Mouse (Mus musculus) heart, embryonic 12.5 days (tissue): ENCODE data around the gene Grm4. TPM values are rescaled to one million over a fixed set of nuclear protein-coding genes. Genes with fewer than 3 reads are reported as not detected.

ENCODE experiments used
- ATAC-seq: fragments of 200-750 bp; cut with Nextera tagmentation; 2 replicates; pipeline ENCODE4 v1.8.0; 2017; ENCODE audit warnings: moderate TSS enrichment, moderate library complexity; ENCODE audit not compliant: insufficient number of reproducible peaks, low FRiP score
- H3K27ac ChIP-seq: fragments of 300-500 bp; sonication (generic); 2 replicates; pipeline ENCODE4 v1.5.1; 2016; ENCODE audit warnings: mild to moderate bottlenecking, moderate library complexity; ENCODE audit not compliant: poor library complexity, severe bottlenecking
- H3K27me3 ChIP-seq: fragments of 300-500 bp; sonication (generic); replicated peaks from 2 replicates; pipeline ENCODE4 v1.6.1; 2016; ENCODE audit warnings: mild to moderate bottlenecking, moderate library complexity
- H3K36me3 ChIP-seq: fragments of 300-500 bp; sonication (generic); 2 replicates; pipeline ENCODE4 v1.6.1; 2016; ENCODE audit warnings: mild to moderate bottlenecking, moderate library complexity
- H3K4me1 ChIP-seq: fragments of 300-500 bp; sonication (generic); replicated peaks from 2 replicates; pipeline ENCODE4 v1.6.1; 2016; ENCODE audit warnings: mild to moderate bottlenecking
- H3K4me2 ChIP-seq: fragments of 300-500 bp; sonication (generic); 2 replicates; pipeline ENCODE4 v1.6.1; 2016; ENCODE audit warnings: mild to moderate bottlenecking, moderate library complexity
- H3K4me3 ChIP-seq: fragments of 300-500 bp; sonication (generic); 2 replicates; pipeline ENCODE4 v1.5.1; 2016; ENCODE audit warnings: mild to moderate bottlenecking
- H3K9ac ChIP-seq: fragments of 300-500 bp; sonication (generic); 2 replicates; pipeline ENCODE4 v1.6.1; 2016; ENCODE audit warnings: mild to moderate bottlenecking, moderate library complexity
- H3K9me3 ChIP-seq: fragments of 300-500 bp; sonication (generic); replicated peaks from 2 replicates; pipeline ENCODE4 v1.6.1; 2016; ENCODE audit warnings: mild to moderate bottlenecking, moderate library complexity
- WGBS: fragments of 180-500 bp; shearing (Covaris S2); methylation state at CpG from one replicate; pipeline ENCODE4 v1.1.7; 2016; 5-methylcytosine and 5-hydroxymethylcytosine counted together
- polyA plus RNA-seq: library from polyadenylated mRNA; unstranded; fragments of >200 nt; fragmentation: Nextera tagmentation; extraction: Ambion mirVana; gene quantifications from 2 replicates; pipeline ENCODE4 v1.2.1, GENCODE M21; 2016

The Grm4 gene
- polyA plus RNA-seq, 1 experiment from 2014 or later = 0.10 TPM

DNA sequence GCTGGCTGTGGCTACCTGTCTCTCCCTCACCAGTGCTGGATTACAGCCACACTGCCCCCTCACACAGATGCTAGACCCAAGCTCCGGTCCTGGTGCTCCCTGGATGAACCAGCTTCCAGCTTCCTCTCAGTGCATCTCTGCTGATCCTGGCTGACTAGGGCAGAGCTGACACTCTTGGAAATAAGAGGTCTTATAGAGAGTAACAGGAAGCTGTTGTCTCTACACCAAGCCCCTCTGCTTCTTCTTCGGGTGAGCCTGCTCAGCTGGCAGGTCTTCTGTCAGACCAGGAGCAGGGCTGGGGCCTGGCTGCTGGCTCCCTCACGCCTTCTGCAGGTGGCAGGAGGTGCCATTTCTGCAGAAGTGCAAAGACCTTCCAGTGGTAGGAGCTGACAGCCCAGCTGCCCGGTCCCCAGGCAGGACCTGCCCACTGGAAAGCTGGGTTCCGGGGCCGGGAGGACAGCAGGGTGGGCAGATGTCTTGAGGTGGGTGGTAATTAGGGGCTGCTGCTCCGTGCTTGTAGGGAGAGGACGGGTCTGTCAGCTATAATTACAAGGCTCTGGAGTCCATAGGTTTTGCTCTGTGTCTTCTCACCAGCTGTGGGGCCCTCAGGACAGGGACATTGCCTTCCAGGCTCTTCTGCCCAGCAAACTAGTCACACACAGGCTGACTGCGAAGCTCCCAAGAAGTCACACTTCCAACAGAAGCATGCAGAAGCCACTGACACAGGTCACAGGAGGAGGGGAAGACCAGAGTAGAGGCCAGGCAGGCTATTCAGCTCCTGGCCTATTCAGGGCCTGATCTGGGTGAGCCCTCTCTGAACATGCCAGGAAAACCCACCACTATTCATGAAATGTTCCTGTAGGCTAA is 10.7 kb downstream of the Grm4 start:
- 46% methylated on average over 9 of the region's 9 CpGs for WGBS
- H3K4me3 ChIP-seq = no peak overlapping the region
- no peak for ATAC-seq

DNA sequence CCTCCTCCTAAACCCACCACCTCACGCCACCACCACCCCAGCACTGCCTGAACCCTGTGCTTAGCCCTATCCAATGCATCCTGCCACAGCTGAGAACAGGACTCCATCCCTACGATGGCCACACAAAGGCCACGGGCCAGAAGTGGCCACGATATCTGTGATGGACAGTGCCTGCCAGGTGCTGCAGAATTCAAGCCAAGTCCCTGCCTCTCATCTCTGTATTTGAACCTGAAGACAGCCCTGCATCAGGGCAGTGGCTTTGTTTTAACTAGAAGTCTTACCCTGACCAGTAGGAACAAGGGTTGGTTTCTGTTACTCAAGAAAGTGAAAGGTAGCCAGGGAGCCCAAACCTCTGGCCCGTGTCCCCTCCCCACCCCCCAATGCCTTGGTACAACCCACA is 12.1 kb downstream of the Grm4 start:
- no peak for ATAC-seq
- Histone ChIP-seq H3K36me3 (no peaks in the 10 kb centered on the region), H3K4me1 (peaks cover 23% of the 10 kb centered on the region), H3K4me3 (no peak overlapping the region), H3K27ac (no peak overlapping the region), H3K27me3 (peaks cover 100% of the 10 kb centered on the region), H3K9me3 (no peaks in the 10 kb centered on the region), H3K9ac (no peak overlapping the region), H3K4me2 (no peak overlapping the region)
- 69% methylated on average over 5 of the region's 5 CpGs for WGBS

More for the DNA sequence above, 10.7 kb downstream of the Grm4 start:
- H3K9ac ChIP-seq = no peak overlapping the region
- no peaks in the 10 kb centered on the region for H3K9me3 ChIP-seq
- H3K36me3 ChIP-seq = no peaks in the 10 kb centered on the region
- no peak overlapping the region for H3K27ac ChIP-seq
- H3K4me1 ChIP-seq = peaks cover 24% of the 10 kb centered on the region
- H3K4me2 ChIP-seq = no peak overlapping the region
- H3K27me3 ChIP-seq = peaks cover 100% of the 10 kb centered on the region

- H3K36me3 ChIP-seq = no peaks in the 10 kb centered on the region
Measured at GRCm38 (mm10) chr17:27508513-27508912, 12.7 kb downstream of the Grm4 start.

DNA sequence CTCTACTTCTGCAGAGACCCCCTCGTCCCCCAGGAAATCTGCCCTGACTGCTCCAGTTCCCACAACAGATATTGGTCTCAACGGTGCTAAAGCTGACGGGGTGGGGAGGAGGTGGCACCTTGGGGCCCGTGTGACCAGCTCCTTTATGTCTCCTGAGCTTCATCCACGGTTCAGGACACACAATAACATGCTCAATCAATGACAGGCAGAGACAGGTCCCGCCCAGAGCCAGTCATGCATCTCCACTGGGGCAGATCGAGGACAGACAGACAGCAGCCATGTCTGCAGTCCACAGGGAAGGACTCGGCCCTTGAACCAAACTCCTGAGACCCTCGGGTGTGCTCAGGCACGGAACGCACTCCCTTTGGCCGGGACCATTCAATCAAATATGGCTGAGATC is 13.2 kb downstream of the Grm4 start:
- Histone ChIP-seq H3K27ac (no peak overlapping the region), H3K4me3 (no peak overlapping the region), H3K4me2 (no peak overlapping the region), H3K27me3 (peaks cover 100% of the 10 kb centered on the region), H3K9me3 (no peaks in the 10 kb centered on the region), H3K36me3 (no peaks in the 10 kb centered on the region), H3K4me1 (peaks cover 13% of the 10 kb centered on the region), H3K9ac (no peak overlapping the region)
- 62% methylated on average over 12 of the region's 12 CpGs for WGBS
- no peak for ATAC-seq

More at GRCm38 (mm10) chr17:27508513-27508912, 12.7 kb downstream of the Grm4 start:
- H3K4me3 ChIP-seq = no peak overlapping the region
- H3K27me3 ChIP-seq = peaks cover 100% of the 10 kb centered on the region
- no peak overlapping the region for H3K9ac ChIP-seq
- H3K4me2 ChIP-seq = no peak overlapping the region
- no peak overlapping the region for H3K27ac ChIP-seq
- H3K4me1 ChIP-seq = peaks cover 18% of the 10 kb centered on the region
- H3K9me3 ChIP-seq = no peaks in the 10 kb centered on the region
- WGBS = 62% methylated on average over 5 of the region's 5 CpGs
- ATAC-seq = no peak

DNA sequence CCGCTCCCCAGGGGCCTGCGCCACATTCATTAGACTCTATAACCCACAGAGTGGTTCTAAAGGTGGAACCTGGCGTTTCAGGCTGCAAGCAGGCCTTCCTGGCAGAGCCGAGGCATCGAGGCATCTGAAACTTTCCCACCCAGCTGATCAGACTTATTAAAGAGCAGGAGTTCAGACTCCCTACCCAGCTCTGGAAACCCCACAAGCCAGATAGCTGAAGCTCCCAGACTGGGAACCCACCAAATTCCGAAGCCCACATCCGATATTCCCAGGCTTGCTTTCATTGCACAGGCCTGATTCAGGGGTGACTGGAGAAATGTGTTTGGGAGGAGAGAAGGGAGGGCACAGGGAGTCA is 13.6 kb downstream of the Grm4 start:
- WGBS = 80% methylated on average over 7 of the region's 7 CpGs
- ATAC-seq = no peak
- no peak overlapping the region for H3K27ac ChIP-seq
- H3K9me3 ChIP-seq = no peaks in the 10 kb centered on the region
- no peak overlapping the region for H3K4me3 ChIP-seq
- no peak overlapping the region for H3K4me2 ChIP-seq
- peaks cover 100% of the 10 kb centered on the region for H3K27me3 ChIP-seq
- no peak overlapping the region for H3K9ac ChIP-seq
- H3K4me1 ChIP-seq = peaks cover 9% of the 10 kb centered on the region
- H3K36me3 ChIP-seq = no peaks in the 10 kb centered on the region

DNA sequence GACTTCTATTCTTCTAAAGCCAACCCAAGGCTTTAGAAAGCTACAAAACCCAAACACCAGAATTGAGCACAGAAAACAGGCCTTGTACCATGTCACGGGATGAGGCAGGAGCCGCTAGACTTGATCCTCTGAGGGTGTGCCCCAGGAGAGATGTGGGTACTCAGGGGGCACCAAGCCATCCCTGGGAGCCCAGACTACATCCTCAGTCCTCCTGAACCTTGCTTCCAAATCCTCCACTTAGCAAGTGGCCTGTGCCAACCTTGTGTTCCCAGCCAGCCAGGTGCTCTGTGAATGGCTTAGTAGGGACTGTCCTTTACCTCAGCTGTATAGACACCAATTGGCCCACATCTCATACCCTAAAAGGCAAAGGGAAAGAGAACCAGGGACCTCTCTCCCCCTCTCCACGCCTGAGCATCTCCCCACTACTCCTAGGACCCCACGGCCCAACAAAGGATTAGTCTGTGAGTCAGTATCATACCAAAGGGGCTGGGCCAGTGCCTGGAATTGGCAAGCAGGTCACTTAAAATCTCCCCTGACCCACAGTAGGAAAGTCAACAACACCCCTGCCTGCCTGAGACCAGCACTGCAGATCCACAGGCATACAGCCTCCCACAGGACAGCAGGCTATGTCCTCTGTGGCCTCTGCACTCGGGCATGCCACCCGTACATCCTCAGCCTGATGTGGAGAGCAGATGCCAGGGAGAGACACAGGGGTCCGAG is 14.2 kb downstream of the Grm4 start:
- Histone ChIP-seq H3K9ac (no peak overlapping the region), H3K4me3 (no peak overlapping the region), H3K9me3 (no peaks in the 10 kb centered on the region), H3K4me2 (no peak overlapping the region), H3K27ac (no peak overlapping the region), H3K27me3 (peaks cover 100% of the 10 kb centered on the region), H3K4me1 (peaks cover 5% of the 10 kb centered on the region), H3K36me3 (no peaks in the 10 kb centered on the region)
- no peak for ATAC-seq
- 81% methylated on average over 7 of the region's 7 CpGs for WGBS

GRCm38 (mm10) chr17:27506362-27506761 is 14.8 kb downstream of the Grm4 start:
- ATAC-seq = no peak
- Histone ChIP-seq H3K4me2 (no peak overlapping the region), H3K27ac (no peak overlapping the region), H3K9me3 (no peaks in the 10 kb centered on the region), H3K27me3 (peaks cover 100% of the 10 kb centered on the region), H3K9ac (no peak overlapping the region), H3K4me3 (no peak overlapping the region), H3K4me1 (peaks cover 8% of the 10 kb centered on the region), H3K36me3 (no peaks in the 10 kb centered on the region)
- WGBS = 40% methylated on average over 11 of the region's 11 CpGs

- Histone ChIP-seq H3K9ac (no peak overlapping the region), H3K27me3 (peaks cover 100% of the 10 kb centered on the region), H3K4me2 (no peak overlapping the region), H3K36me3 (no peaks in the 10 kb centered on the region), H3K4me1 (peaks cover 10% of the 10 kb centered on the region), H3K9me3 (no peaks in the 10 kb centered on the region), H3K27ac (no peak overlapping the region), H3K4me3 (no peak overlapping the region)
- 27% methylated on average over 10 of the region's 10 CpGs for WGBS
- 0 out of 2 replicates have a peak, but pooled peaks have one; percentile 18 for ATAC-seq
Measured at GRCm38 (mm10) chr17:27505221-27505881, 15.9 kb downstream of the Grm4 start.

GRCm38 (mm10) chr17:27503869-27504268 is 17.3 kb downstream of the Grm4 start:
- no peak overlapping the region for H3K4me3 ChIP-seq
- no peak overlapping the region for H3K4me2 ChIP-seq
- no peak overlapping the region for H3K9ac ChIP-seq
- peaks cover 99% of the 10 kb centered on the region for H3K27me3 ChIP-seq
- ATAC-seq = no peak
- H3K36me3 ChIP-seq = no peaks in the 10 kb centered on the region
- peaks cover 10% of the 10 kb centered on the region for H3K4me1 ChIP-seq
- WGBS = 49% methylated on average over 7 of the region's 7 CpGs
- no peak overlapping the region for H3K27ac ChIP-seq
- no peaks in the 10 kb centered on the region for H3K9me3 ChIP-seq

GRCm38 (mm10) chr17:27502736-27503445 is 18.3 kb downstream of the Grm4 start:
- 43% methylated on average over 31 of the region's 31 CpGs for WGBS
- H3K4me3 ChIP-seq = no peak overlapping the region
- H3K4me2 ChIP-seq = no peak overlapping the region
- peaks cover 97% of the 10 kb centered on the region for H3K27me3 ChIP-seq
- H3K9ac ChIP-seq = no peak overlapping the region
- no peak for ATAC-seq
- H3K27ac ChIP-seq = no peak overlapping the region
- peaks cover 10% of the 10 kb centered on the region for H3K4me1 ChIP-seq
- H3K36me3 ChIP-seq = no peaks in the 10 kb centered on the region
- H3K9me3 ChIP-seq = no peaks in the 10 kb centered on the region
